Mouse (Mus musculus): ENCODE data around the gene Fam83g.

- TF ChIP-seq POLR2A (IDR thresholded peaks at IDR 0.05; ENCODE audit: insufficient read length, low read depth) (no peak), USF1 (IDR thresholded peaks at IDR 0.05; ENCODE audit: low read depth) (no peak), MAX (IDR thresholded peaks at IDR 0.05; ENCODE audit: low read depth) (no peak), MYOD1 (IDR thresholded peaks at IDR 0.05; ENCODE audit: control insufficient read depth in 1 of 3, insufficient read length in 2 of 3, low read depth in 2 of 3) (no peak), MYOG (IDR thresholded peaks at IDR 0.05; ENCODE audit: control insufficient read depth in 1 of 3, insufficient read depth in 1 of 3, insufficient read length in 2 of 3, low read depth in 2 of 3) (no peak), CEBPB (IDR thresholded peaks at IDR 0.05; ENCODE audit: insufficient read depth, poor library complexity, severe bottlenecking) (no peak), E2F4 (IDR thresholded peaks at IDR 0.05; ENCODE audit: insufficient read depth) (no peak), POLR2AphosphoS2 (IDR thresholded peaks at IDR 0.05; ENCODE audit: insufficient read length, low read depth) (no peak)
These were observed 7.6 kb upstream of the Fam83g start for GRCm38 (mm10) chr11:61676216-61676854.

Data from myocyte (in vitro differentiated cells).